In the genomic region with DNA sequence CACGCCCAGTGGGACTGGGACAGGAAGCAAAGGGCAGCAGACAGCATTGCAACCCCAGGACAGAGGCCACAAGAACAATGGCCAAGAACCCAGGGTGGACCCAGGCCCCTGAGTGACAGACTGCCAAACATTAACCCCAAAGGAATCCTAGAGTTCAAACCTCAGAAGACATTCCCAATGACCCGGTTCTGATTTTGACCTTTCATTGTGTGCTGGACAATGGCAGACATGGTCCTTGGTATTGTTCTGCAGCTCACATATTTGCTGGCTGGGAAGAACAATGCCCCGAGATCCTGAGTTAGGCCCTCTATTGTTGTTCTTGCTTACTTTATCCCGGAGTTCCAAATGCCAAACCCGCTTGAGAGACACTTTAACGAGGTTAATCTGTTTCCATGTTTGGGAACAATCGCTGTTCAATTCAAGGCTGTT, we compare ENCODE assay signal across 12 mouse cellular contexts. TPM values are rescaled to one million over a fixed set of nuclear protein-coding genes. Genes with fewer than 3 reads are reported as not detected.
A peak's percentile ranks its signal among the peaks of the same experiment; 100 is the strongest.
DNase-seq lines count a peak whose midpoint lies in the region; ATAC-seq and TF ChIP-seq lines count a peak whose summit lies in the region.
"Had no signal": no experiment of that assay in that cellular context is flagged by ENCODE, and none has a peak within 500 bp of the region (broad histone marks: within the 10 kb centered on the region; RNA-seq: fewer than 3 reads in every experiment).

No protein-coding gene starts in this region.

- DNase-seq in embryonic facial prominence, embryonic 14.5 days (ENCODE audit: low spot score) = no peak
- no peak for DNase-seq in embryonic facial prominence, embryonic 10.5 days (ENCODE audit: low spot score)
- peak; percentile 63 for DNase-seq in lung, postnatal 0 days (ENCODE audit: low spot score)
- no peak for DNase-seq in lung, postnatal 14 days
- peak; percentile 89 for DNase-seq in kidney, adult 2 months
- DNase-seq in retina, embryonic 14.5 days (ENCODE audit: low spot score) = peak; percentile 72
- DNase-seq in left cerebral cortex, postnatal 4 days = no peak
- no peak for DNase-seq in layer of hippocampus, adult 8-10 months (ENCODE audit: low spot score in 2 of 2)
- DNase-seq: adrenal gland, postnatal 36 days; cerebellum, adult 9-11 months had no signal

- H3K9me3 ChIP-seq in embryonic facial prominence, embryonic 14.5 days (ENCODE audit: control insufficient read depth, low read length) = no peaks in the 10 kb centered on the region
- H3K9me3 ChIP-seq in embryonic facial prominence, embryonic 10.5 days = no peaks in the 10 kb centered on the region
- H3K9me3 ChIP-seq in lung, postnatal 0 days (ENCODE audit: low read length) = no peaks in the 10 kb centered on the region
- H3K9me3 ChIP-seq: hindbrain, embryonic 12.5 days; limb, embryonic 13.5 days had no signal

- TF ChIP-seq POLR2A in kidney, adult 2 months (IDR thresholded peaks at IDR 0.05; ENCODE audit: low read depth, low read length) = no peak

- H3K4me2 ChIP-seq in embryonic facial prominence, embryonic 14.5 days (ENCODE audit: low read depth, low read length) = peak overlapping the region; percentile 92; the same call in 1 of the 2 replicates
- no peak overlapping the region for H3K4me2 ChIP-seq in lung, postnatal 0 days (replicated peaks; ENCODE audit: low read depth, low read length)
- H3K4me2 ChIP-seq: hindbrain, embryonic 12.5 days had no signal

- H3K4me1 ChIP-seq in embryonic facial prominence, embryonic 14.5 days (ENCODE audit: control insufficient read depth, insufficient read depth, low read length) = peaks cover 3% of the 10 kb centered on the region
- peaks cover 74% of the 10 kb centered on the region for H3K4me1 ChIP-seq in embryonic facial prominence, embryonic 10.5 days
- peaks cover 20% of the 10 kb centered on the region; the same call in 1 of the 2 replicates for H3K4me1 ChIP-seq in lung, postnatal 0 days (ENCODE audit: insufficient read depth, low read depth, low read length)
- peaks cover 39% of the 10 kb centered on the region for H3K4me1 ChIP-seq in kidney, adult 2 months (ENCODE audit: control insufficient read depth, insufficient read depth, low read length)

- no peak overlapping the region for H3K27ac ChIP-seq in embryonic facial prominence, embryonic 14.5 days (replicated peaks; ENCODE audit: low read depth, low read length)
- no peak overlapping the region for H3K27ac ChIP-seq in embryonic facial prominence, embryonic 10.5 days (replicated peaks)
- H3K27ac ChIP-seq in lung, postnatal 0 days (ENCODE audit: low read length) = peak overlapping the region; percentile 97; the same call in 1 of the 2 replicates
- no peak overlapping the region for H3K27ac ChIP-seq in kidney, adult 2 months (ENCODE audit: insufficient read depth, low read depth, low read length)
- H3K27ac ChIP-seq: hindbrain, embryonic 12.5 days; limb, embryonic 13.5 days had no signal

- TF ChIP-seq CTCF in lung, postnatal 0 days (IDR thresholded peaks at IDR 0.05) = no peak
- no peak for TF ChIP-seq CTCF in kidney, adult 2 months (conservative IDR thresholded peaks at IDR 0.05; ENCODE audit: insufficient read depth, insufficient read length, low read depth, low read length)

- no peak overlapping the region for H3K4me3 ChIP-seq in embryonic facial prominence, embryonic 14.5 days (ENCODE audit: low read depth, low read length)
- no peak overlapping the region for H3K4me3 ChIP-seq in embryonic facial prominence, embryonic 10.5 days
- H3K4me3 ChIP-seq in lung, postnatal 0 days (ENCODE audit: low read depth, low read length) = no peak overlapping the region
- no peak overlapping the region for H3K4me3 ChIP-seq in kidney, adult 2 months (ENCODE audit: insufficient read depth, low read depth, low read length)
- H3K4me3 ChIP-seq: hindbrain, embryonic 12.5 days; limb, embryonic 13.5 days had no signal

- no peaks in the 10 kb centered on the region for H3K27me3 ChIP-seq in embryonic facial prominence, embryonic 14.5 days (replicated peaks; ENCODE audit: control insufficient read depth, insufficient read depth, low read length)
- H3K27me3 ChIP-seq in embryonic facial prominence, embryonic 10.5 days (replicated peaks; ENCODE audit: low read depth, poor library complexity, severe bottlenecking) = peaks cover 44% of the 10 kb centered on the region
- no peaks in the 10 kb centered on the region for H3K27me3 ChIP-seq in lung, postnatal 0 days (replicated peaks; ENCODE audit: insufficient read depth, low read length)
- no peaks in the 10 kb centered on the region for H3K27me3 ChIP-seq in kidney, adult 2 months (replicated peaks; ENCODE audit: control insufficient read depth, insufficient read depth, low read length)

- no peak for TF ChIP-seq EP300 in lung, postnatal 0 days (IDR thresholded peaks at IDR 0.05)

- H3K36me3 ChIP-seq in embryonic facial prominence, embryonic 14.5 days (ENCODE audit: control insufficient read depth, insufficient read depth, low read length) = no peaks in the 10 kb centered on the region
- peaks cover 36% of the 10 kb centered on the region for H3K36me3 ChIP-seq in embryonic facial prominence, embryonic 10.5 days (replicated peaks)
- no peaks in the 10 kb centered on the region for H3K36me3 ChIP-seq in lung, postnatal 0 days (ENCODE audit: insufficient read depth, low read length)
- H3K36me3 ChIP-seq in kidney, adult 2 months (ENCODE audit: control insufficient read depth, insufficient read depth, low read length) = no peaks in the 10 kb centered on the region
- H3K36me3 ChIP-seq: hindbrain, embryonic 12.5 days; limb, embryonic 13.5 days had no signal

- H3K9ac ChIP-seq in embryonic facial prominence, embryonic 14.5 days (ENCODE audit: low read depth, low read length) = no peak overlapping the region
- H3K9ac ChIP-seq in lung, postnatal 0 days (replicated peaks; ENCODE audit: low read depth) = no peak overlapping the region
- H3K9ac ChIP-seq: hindbrain, embryonic 12.5 days; limb, embryonic 13.5 days had no signal

- WGBS in embryonic facial prominence, embryonic 14.5 days = 70% methylated on average over 7 of the region's 7 CpGs
- WGBS in embryonic facial prominence, embryonic 10.5 days = 62% methylated on average over 7 of the region's 7 CpGs
- 46% methylated on average over 7 of the region's 7 CpGs for WGBS in lung, postnatal 0 days
- 39% methylated on average over 7 of the region's 7 CpGs for WGBS in kidney, adult 2 months

- intact Hi-C loops in left cerebral cortex, postnatal 4 days (cut with DNase I) = no loop called here

- ATAC-seq in embryonic facial prominence, embryonic 14.5 days (ENCODE audit: low read depth) = no peak
- ATAC-seq in lung, postnatal 0 days = peak; percentile 27

RNA-seq across cellular contexts. Expression of a gene that starts 4.0 kb away (rescaled TPM):
- polyA plus RNA-seq in embryonic facial prominence, embryonic 14.5 days (2014; fragmentation: Nextera tagmentation; extraction: Ambion mirVana) = 92.3 and 95.9 TPM in 2 replicates
- 51.8 and 54.7 TPM in 2 replicates for polyA plus RNA-seq in embryonic facial prominence, embryonic 10.5 days (2016; fragmentation: Nextera tagmentation; extraction: Ambion mirVana)
- 183 and 189 TPM in 2 replicates for polyA plus RNA-seq in lung, postnatal 0 days (2015; fragmentation: Nextera tagmentation; extraction: Ambion mirVana)
- polyA plus RNA-seq in kidney, adult 2 months (2012; rRNA removed) = 75.6 and 83.5 TPM in 2 replicates
- total RNA-seq in left cerebral cortex, postnatal 4 days (2021) = 10 to 100 TPM; 97.2 to 98.2 TPM
- 10 to 100 TPM; 39.6 to 55.5 (median 43.9) TPM for total RNA-seq in layer of hippocampus, adult 8-10 months (2022)

RNA-seq across cellular contexts. Expression of a gene that starts 4.0 kb away (rescaled TPM):
- polyA plus RNA-seq in embryonic facial prominence, embryonic 14.5 days (2014; fragmentation: Nextera tagmentation; extraction: Ambion mirVana) = 270 and 289 TPM in 2 replicates
- 128 and 138 TPM in 2 replicates for polyA plus RNA-seq in embryonic facial prominence, embryonic 10.5 days (2016; fragmentation: Nextera tagmentation; extraction: Ambion mirVana)
- 346 and 376 TPM in 2 replicates for polyA plus RNA-seq in lung, postnatal 0 days (2015; fragmentation: Nextera tagmentation; extraction: Ambion mirVana)
- polyA plus RNA-seq in kidney, adult 2 months (2012; rRNA removed) = 216 and 304 TPM in 2 replicates
- total RNA-seq in left cerebral cortex, postnatal 4 days (2021) = 100 to 1,000 TPM; 142 TPM
- total RNA-seq in layer of hippocampus, adult 8-10 months (2022) = 10 to 100 TPM; 34.9 to 38.4 (median 36.1) TPM

Comparison
In these comparisons a context has a peak if more than half of its experiments do, and no peak if none do; other contexts are left out.
1. DNase-seq: peak in lung, postnatal 0 days (single experiment), kidney, adult 2 months (single experiment) and retina, embryonic 14.5 days (single experiment); none in embryonic facial prominence, embryonic 14.5 days (single experiment), embryonic facial prominence, embryonic 10.5 days (single experiment), lung, postnatal 14 days (single experiment), left cerebral cortex, postnatal 4 days (single experiment) and layer of hippocampus, adult 8-10 months (0 of 2).